Mouse (Mus musculus): ENCODE results near the gene Sept8. TPM values are rescaled to one million over a fixed set of nuclear protein-coding genes. Genes with fewer than 3 reads are reported as not detected.

Gene Sept8
- polyA plus RNA-seq, 1 experiment from 2014 or later: 17.4 TPM

GRCm38 (mm10) chr11:53500569-53500968 lies 18.5 kb upstream of the Sept8 start:
- no peaks in the 10 kb centered on the region for H3K36me3 ChIP-seq (ENCODE audit: control insufficient read depth, insufficient read depth, low read length)
- H3K27ac ChIP-seq (replicated peaks in 1 of 2; ENCODE audit: control insufficient read depth in 1 of 2, insufficient read depth in 1 of 2, low read depth in 2 of 2, low read length in 2 of 2): no peak overlapping the region
- H3K9me3 ChIP-seq (ENCODE audit: control insufficient read depth, low read length): no peaks in the 10 kb centered on the region
- no peaks in the 10 kb centered on the region for H3K27me3 ChIP-seq (ENCODE audit: control insufficient read depth, insufficient read depth, low read length)
- no peak overlapping the region for H3K9ac ChIP-seq (ENCODE audit: low read length)
- no peak for ATAC-seq (ENCODE audit: insufficient number of reproducible peaks, insufficient read depth, low FRiP score, low read depth)
- 8% methylated on average over 11 of the region's 11 CpGs for WGBS
- H3K4me2 ChIP-seq (ENCODE audit: low read length): peak overlapping the region; percentile 52
- peaks cover 4 to 5% of the 10 kb centered on the region in 2 experiments; a peak in 2 of 4 replicates for H3K4me1 ChIP-seq (ENCODE audit: control insufficient read depth in 2 of 2, insufficient read depth in 2 of 2, low read length in 2 of 2)
- H3K4me3 ChIP-seq (ENCODE audit: control insufficient read depth in 1 of 2, insufficient read depth in 1 of 2, low read depth in 1 of 2, low read length in 2 of 2): no peak overlapping the region

DNA sequence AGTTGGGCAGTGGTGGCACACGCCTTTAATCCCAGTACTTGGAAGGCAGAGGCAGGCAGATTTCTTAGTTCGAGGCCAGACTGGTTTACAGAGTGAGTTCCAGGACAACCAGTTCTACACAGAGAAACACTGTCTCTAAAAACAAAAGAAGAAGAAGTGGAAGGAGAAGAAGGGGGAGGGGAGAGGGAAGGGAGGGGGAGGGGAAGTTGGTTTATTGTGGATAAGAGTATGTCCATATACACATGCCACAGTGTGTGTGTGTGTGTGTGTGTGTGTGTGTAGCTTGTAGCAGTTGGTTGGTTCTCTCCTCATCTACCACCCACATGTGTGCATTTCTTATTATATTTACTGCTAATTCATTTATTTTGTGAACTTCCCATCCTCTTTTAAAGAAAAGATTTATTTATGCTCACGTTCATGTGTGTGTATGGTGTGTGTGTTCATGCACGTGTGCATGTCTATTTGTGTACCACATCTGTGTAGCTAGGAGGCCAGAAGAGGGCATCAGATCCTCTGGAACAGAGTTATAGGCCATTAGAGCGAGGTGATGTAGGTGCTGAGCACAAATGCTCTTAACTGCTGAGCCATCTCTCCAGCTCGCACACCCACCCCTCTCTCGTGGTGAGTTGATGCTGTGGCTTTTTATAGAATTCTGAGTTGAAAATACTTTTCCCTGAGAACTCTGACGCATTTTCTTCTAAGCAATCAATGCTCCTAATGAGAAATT lies 16.9 kb upstream of the Sept8 start:
- H3K27me3 ChIP-seq (ENCODE audit: control insufficient read depth, insufficient read depth, low read length): no peaks in the 10 kb centered on the region
- H3K27ac ChIP-seq (replicated peaks in 1 of 2; ENCODE audit: control insufficient read depth in 1 of 2, insufficient read depth in 1 of 2, low read depth in 2 of 2, low read length in 2 of 2): no peak overlapping the region
- H3K4me1 ChIP-seq (ENCODE audit: control insufficient read depth in 2 of 2, insufficient read depth in 2 of 2, low read length in 2 of 2): peaks cover 4 to 5% of the 10 kb centered on the region in 2 experiments; a peak in 2 of 4 replicates
- no peak overlapping the region for H3K4me2 ChIP-seq (ENCODE audit: low read length)
- H3K4me3 ChIP-seq (ENCODE audit: control insufficient read depth in 1 of 2, insufficient read depth in 1 of 2, low read depth in 1 of 2, low read length in 2 of 2): no peak overlapping the region
- H3K36me3 ChIP-seq (ENCODE audit: control insufficient read depth, insufficient read depth, low read length): no peaks in the 10 kb centered on the region
- WGBS: 67% methylated on average over 8 of the region's 8 CpGs
- no peak overlapping the region for H3K9ac ChIP-seq (ENCODE audit: low read length)
- H3K9me3 ChIP-seq (ENCODE audit: control insufficient read depth, low read length): no peaks in the 10 kb centered on the region
- no peak for ATAC-seq (ENCODE audit: insufficient number of reproducible peaks, insufficient read depth, low FRiP score, low read depth)

DNA sequence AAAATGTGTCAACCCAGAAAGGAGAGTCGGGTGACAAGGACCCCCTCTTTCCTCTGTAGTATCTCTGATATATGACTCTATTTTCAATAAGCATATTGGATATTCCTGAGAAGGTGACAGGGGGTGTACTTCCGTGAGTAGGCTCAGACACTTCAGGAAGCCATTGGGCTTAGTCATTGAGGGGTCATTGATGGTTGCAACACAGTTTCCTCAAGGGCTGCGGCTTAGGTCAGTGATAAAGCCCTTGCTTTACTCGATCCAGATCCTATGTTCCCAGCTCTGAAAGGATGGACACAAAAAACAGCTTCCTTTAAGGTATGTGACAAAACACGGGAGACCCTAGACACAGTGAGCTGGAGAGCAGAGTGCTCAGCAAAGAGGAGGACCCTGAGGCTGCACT lies 15.3 kb upstream of the Sept8 start:
- Histone ChIP-seq H3K4me2 (ENCODE audit: low read length) (no peak overlapping the region), H3K4me1 (ENCODE audit: control insufficient read depth in 2 of 2, insufficient read depth in 2 of 2, low read length in 2 of 2) (peaks cover 4 to 5% of the 10 kb centered on the region in 2 experiments; a peak in 2 of 4 replicates), H3K36me3 (ENCODE audit: control insufficient read depth, insufficient read depth, low read length) (no peaks in the 10 kb centered on the region), H3K9ac (ENCODE audit: low read length) (no peak overlapping the region), H3K9me3 (ENCODE audit: control insufficient read depth, low read length) (no peaks in the 10 kb centered on the region), H3K4me3 (ENCODE audit: control insufficient read depth in 1 of 2, insufficient read depth in 1 of 2, low read depth in 1 of 2, low read length in 2 of 2) (no peak overlapping the region), H3K27ac (replicated peaks in 1 of 2; ENCODE audit: control insufficient read depth in 1 of 2, insufficient read depth in 1 of 2, low read depth in 2 of 2, low read length in 2 of 2) (no peak overlapping the region), H3K27me3 (ENCODE audit: control insufficient read depth, insufficient read depth, low read length) (no peaks in the 10 kb centered on the region)
- 64% methylated on average over 5 of the region's 5 CpGs for WGBS
- no peak for ATAC-seq (ENCODE audit: insufficient number of reproducible peaks, insufficient read depth, low FRiP score, low read depth)

DNA sequence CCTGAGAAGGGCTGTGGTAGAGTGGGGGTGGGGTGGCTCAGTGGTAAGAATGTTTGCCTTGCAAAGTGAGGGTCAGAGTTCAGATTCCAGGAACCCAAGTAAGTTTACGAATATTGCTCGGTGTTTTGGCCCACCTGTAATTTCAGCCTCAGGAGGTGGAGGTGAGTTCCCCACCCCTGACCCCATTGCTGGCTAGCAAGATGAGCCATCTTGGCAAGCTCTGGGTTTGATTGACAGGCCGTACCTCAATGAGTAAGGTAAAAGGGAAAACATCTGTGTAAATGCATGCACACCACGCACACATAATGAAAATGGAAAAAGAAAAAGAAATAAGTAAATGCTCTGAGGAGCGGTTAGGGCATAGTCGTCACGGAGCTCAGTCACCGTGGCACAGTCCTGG lies 14.7 kb upstream of the Sept8 start:
- no peaks in the 10 kb centered on the region for H3K9me3 ChIP-seq (ENCODE audit: control insufficient read depth, low read length)

DNA sequence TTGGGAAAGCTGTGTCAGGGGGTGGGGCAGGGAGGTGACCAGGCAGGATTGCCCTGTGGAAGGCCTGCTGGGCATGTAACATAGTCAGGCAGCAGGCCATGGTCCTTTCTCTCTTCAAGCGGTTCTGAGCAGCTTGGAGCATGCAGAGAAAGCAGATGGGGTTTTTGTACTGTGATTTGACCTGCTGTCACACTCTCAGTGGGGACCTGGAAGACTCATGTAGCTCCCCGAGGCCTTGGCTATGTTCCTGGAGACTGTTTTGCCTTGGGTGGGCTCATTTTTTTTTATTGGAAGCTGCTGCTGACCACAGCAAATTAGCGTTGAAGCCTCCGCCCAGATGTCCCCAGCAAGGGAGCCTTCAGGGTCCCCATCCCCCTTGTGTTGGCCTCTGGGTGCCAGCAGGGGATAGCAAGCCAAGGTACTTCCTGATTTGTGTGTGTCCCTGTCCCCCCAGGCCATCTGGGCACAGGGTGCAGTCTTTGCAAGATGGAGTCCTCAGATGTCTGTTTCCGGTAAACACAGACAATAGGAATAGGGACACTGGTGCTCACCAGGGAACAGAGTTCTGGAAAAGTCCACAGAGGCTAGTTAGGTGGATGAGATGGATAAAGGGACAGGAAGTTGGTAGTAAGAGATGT lies 13.9 kb upstream of the Sept8 start:
- no peak overlapping the region for H3K27ac ChIP-seq (replicated peaks in 1 of 2; ENCODE audit: control insufficient read depth in 1 of 2, insufficient read depth in 1 of 2, low read depth in 2 of 2, low read length in 2 of 2)
- no peaks in the 10 kb centered on the region for H3K9me3 ChIP-seq (ENCODE audit: control insufficient read depth, low read length)
- no peak overlapping the region for H3K9ac ChIP-seq (ENCODE audit: low read length)
- H3K4me2 ChIP-seq (ENCODE audit: low read length): no peak overlapping the region
- no peak overlapping the region for H3K4me3 ChIP-seq (ENCODE audit: control insufficient read depth in 1 of 2, insufficient read depth in 1 of 2, low read depth in 1 of 2, low read length in 2 of 2)
- 73% methylated on average over 5 of the region's 5 CpGs for WGBS
- no peaks in the 10 kb centered on the region for H3K36me3 ChIP-seq (ENCODE audit: control insufficient read depth, insufficient read depth, low read length)
- H3K27me3 ChIP-seq (ENCODE audit: control insufficient read depth, insufficient read depth, low read length): no peaks in the 10 kb centered on the region
- ATAC-seq (ENCODE audit: insufficient number of reproducible peaks, insufficient read depth, low FRiP score, low read depth): no peak
- peaks cover 4 to 5% of the 10 kb centered on the region in 2 experiments; a peak in 2 of 4 replicates for H3K4me1 ChIP-seq (ENCODE audit: control insufficient read depth in 2 of 2, insufficient read depth in 2 of 2, low read length in 2 of 2)

More for the DNA sequence above, 14.7 kb upstream of the Sept8 start:
- Histone ChIP-seq H3K36me3 (ENCODE audit: control insufficient read depth, insufficient read depth, low read length) (no peaks in the 10 kb centered on the region), H3K27ac (replicated peaks in 1 of 2; ENCODE audit: control insufficient read depth in 1 of 2, insufficient read depth in 1 of 2, low read depth in 2 of 2, low read length in 2 of 2) (no peak overlapping the region), H3K4me2 (ENCODE audit: low read length) (no peak overlapping the region), H3K9ac (ENCODE audit: low read length) (no peak overlapping the region), H3K4me3 (ENCODE audit: control insufficient read depth in 1 of 2, insufficient read depth in 1 of 2, low read depth in 1 of 2, low read length in 2 of 2) (no peak overlapping the region), H3K27me3 (ENCODE audit: control insufficient read depth, insufficient read depth, low read length) (no peaks in the 10 kb centered on the region), H3K4me1 (ENCODE audit: control insufficient read depth in 2 of 2, insufficient read depth in 2 of 2, low read length in 2 of 2) (peaks cover 4 to 5% of the 10 kb centered on the region in 2 experiments; a peak in 2 of 4 replicates)
- ATAC-seq (ENCODE audit: insufficient number of reproducible peaks, insufficient read depth, low FRiP score, low read depth): no peak
- WGBS: 89% methylated on average over 8 of the region's 8 CpGs

GRCm38 (mm10) chr11:53507098-53507805 lies 11.8 kb upstream of the Sept8 start:
- Histone ChIP-seq H3K9me3 (ENCODE audit: control insufficient read depth, low read length) (no peaks in the 10 kb centered on the region), H3K36me3 (ENCODE audit: control insufficient read depth, insufficient read depth, low read length) (no peaks in the 10 kb centered on the region), H3K4me1 (ENCODE audit: control insufficient read depth in 2 of 2, insufficient read depth in 2 of 2, low read length in 2 of 2) (no peaks in the 10 kb centered on the region; a peak in 1 of 4 replicates), H3K4me2 (ENCODE audit: low read length) (no peak overlapping the region), H3K9ac (ENCODE audit: low read length) (no peak overlapping the region), H3K27ac (replicated peaks in 1 of 2; ENCODE audit: control insufficient read depth in 1 of 2, insufficient read depth in 1 of 2, low read depth in 2 of 2, low read length in 2 of 2) (no peak overlapping the region), H3K4me3 (ENCODE audit: control insufficient read depth in 1 of 2, insufficient read depth in 1 of 2, low read depth in 1 of 2, low read length in 2 of 2) (no peak overlapping the region), H3K27me3 (ENCODE audit: control insufficient read depth, insufficient read depth, low read length) (no peaks in the 10 kb centered on the region)
- 88% methylated on average over 9 of the region's 9 CpGs for WGBS
- no peak for ATAC-seq (ENCODE audit: insufficient number of reproducible peaks, insufficient read depth, low FRiP score, low read depth)

DNA sequence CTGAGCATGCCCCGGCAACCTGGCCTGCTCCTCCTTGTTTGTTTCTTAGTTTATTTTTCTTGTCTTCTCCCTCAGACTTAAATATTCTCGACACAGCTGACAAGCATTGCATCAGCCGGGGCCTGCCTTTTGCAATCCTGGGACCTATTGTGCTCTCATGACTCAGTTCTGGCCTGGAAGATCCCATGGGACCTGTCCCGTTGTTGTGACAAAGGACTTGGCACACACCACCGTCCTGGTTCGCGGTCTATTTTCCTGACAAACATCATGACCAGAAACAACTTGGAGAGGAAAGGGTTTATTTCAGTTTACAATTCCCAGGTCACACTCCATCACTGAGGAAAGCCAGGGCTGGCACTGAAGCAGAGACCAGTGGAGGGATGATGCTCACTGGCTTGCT lies 10.9 kb upstream of the Sept8 start:
- H3K36me3 ChIP-seq (ENCODE audit: control insufficient read depth, insufficient read depth, low read length): no peaks in the 10 kb centered on the region
- WGBS: 53% methylated on average over 7 of the region's 7 CpGs
- no peak for ATAC-seq (ENCODE audit: insufficient number of reproducible peaks, insufficient read depth, low FRiP score, low read depth)

More for the DNA sequence above, 10.9 kb upstream of the Sept8 start:
- Histone ChIP-seq H3K4me3 (ENCODE audit: control insufficient read depth in 1 of 2, insufficient read depth in 1 of 2, low read depth in 1 of 2, low read length in 2 of 2) (no peak overlapping the region), H3K4me1 (ENCODE audit: control insufficient read depth in 2 of 2, insufficient read depth in 2 of 2, low read length in 2 of 2) (no peaks in the 10 kb centered on the region; a peak in 1 of 4 replicates), H3K27ac (replicated peaks in 1 of 2; ENCODE audit: control insufficient read depth in 1 of 2, insufficient read depth in 1 of 2, low read depth in 2 of 2, low read length in 2 of 2) (no peak overlapping the region), H3K4me2 (ENCODE audit: low read length) (no peak overlapping the region), H3K9me3 (ENCODE audit: control insufficient read depth, low read length) (no peaks in the 10 kb centered on the region), H3K27me3 (ENCODE audit: control insufficient read depth, insufficient read depth, low read length) (no peaks in the 10 kb centered on the region), H3K9ac (ENCODE audit: low read length) (no peak overlapping the region)
